Mouse (Mus musculus) spleen, adult 2 months (tissue): ENCODE results near the gene Swi5. TPM values are rescaled to one million over a fixed set of nuclear protein-coding genes. Genes with fewer than 3 reads are reported as not detected.
A peak's percentile ranks its signal among the peaks of the same experiment; 100 is the strongest.

Source experiments
- DNase-seq, 2 experiments: peaks; one replicate each; pipeline versions ENCODE4 v3.0.0 to v3.0.0-alpha.2; 2012 to 2021; ENCODE audit warnings: low spot score in 2 of 2, low read depth in 1 of 2
- H3K27ac ChIP-seq: fragments of 200-500 bp; 2 replicates; pipeline ENCODE4 v1.5.1; 2012; ENCODE audit warnings: low read length, inconsistent platforms; ENCODE audit not compliant: insufficient read depth
- H3K27me3 ChIP-seq: fragments of 200-500 bp; 2 replicates; pipeline ENCODE4 v1.6.1; 2012; ENCODE audit warnings: mild to moderate bottlenecking, moderate library complexity, low read length, inconsistent platforms; ENCODE audit not compliant: control insufficient read depth, insufficient read depth
- H3K36me3 ChIP-seq: fragments of 200-500 bp; 2 replicates; pipeline ENCODE4 v1.6.1; 2012; ENCODE audit warnings: mild to moderate bottlenecking, low read length, inconsistent platforms; ENCODE audit not compliant: control insufficient read depth, insufficient read depth
- H3K4me1 ChIP-seq: fragments of 200-500 bp; 2 replicates; pipeline ENCODE4 v1.6.1; 2011; ENCODE audit warnings: inconsistent platforms; ENCODE audit not compliant: control insufficient read depth, insufficient read depth, insufficient read length
- H3K4me3 ChIP-seq: fragments of 200-500 bp; 2 replicates; pipeline ENCODE4 v1.5.1; 2011; ENCODE audit warnings: mild to moderate bottlenecking, inconsistent platforms; ENCODE audit not compliant: insufficient read depth, insufficient read length; ENCODE audit errors: extremely low read depth
- CTCF ChIP-seq: fragments of 200-500 bp; IDR thresholded peaks from 2 replicates; pipeline ENCODE4 v1.5.1; 2011; ENCODE audit warnings: mild to moderate bottlenecking, inconsistent platforms; ENCODE audit not compliant: insufficient read depth, insufficient read length, insufficient replicate concordance; ENCODE audit errors: extremely low read depth
- POLR2A ChIP-seq: fragments of 200-500 bp; IDR thresholded peaks from 2 replicates; pipeline ENCODE4 v1.6.1; 2011; ENCODE audit warnings: low read depth, low read length, inconsistent platforms
- WGBS: fragments of 180-500 bp; shearing (Covaris S2); methylation state at CpG from one replicate; pipeline ENCODE4 v1.1.7; 2018; 5-methylcytosine and 5-hydroxymethylcytosine counted together
- polyA plus RNA-seq: library from polyadenylated mRNA; depleted of rRNA; stranded (reverse); fragments of >200 nt; gene quantifications from 2 replicates; pipeline ENCODE4 v1.2.3, GENCODE M21; 2012

Swi5 gene
- polyA plus RNA-seq, 1 experiment, result 60.5 TPM

DNA sequence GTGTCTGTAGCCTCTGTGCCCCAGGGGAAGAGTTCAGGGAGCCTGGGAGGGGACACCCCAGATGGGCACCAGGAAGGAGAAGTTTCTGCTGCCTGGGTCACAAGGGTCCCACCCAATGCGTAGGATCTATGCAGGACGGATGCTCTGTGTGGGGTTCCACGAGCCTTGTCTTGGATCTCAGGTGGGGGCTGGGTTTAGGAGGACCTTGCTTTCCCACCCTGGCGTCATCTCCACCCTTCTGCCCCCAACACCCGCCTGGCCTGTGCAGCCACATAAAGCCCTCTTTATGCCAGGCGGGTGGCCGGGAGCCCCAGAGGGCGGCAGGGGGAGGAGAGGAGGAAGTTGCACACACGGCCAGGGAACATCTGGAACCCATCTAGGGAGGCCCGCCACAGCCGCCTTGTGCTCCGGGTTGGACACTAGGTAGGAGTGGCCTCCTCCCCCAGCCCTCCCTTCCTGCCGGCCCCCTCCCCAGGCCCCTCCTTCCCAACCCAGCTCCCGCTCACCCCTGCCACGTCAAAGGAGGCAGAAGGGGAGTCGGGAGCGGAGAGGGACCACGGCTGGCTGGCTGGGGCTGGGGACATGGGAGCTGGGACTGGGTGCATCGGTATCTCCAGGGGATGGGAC, 30.0 kb upstream of the Swi5 start:
- Histone ChIP-seq H3K36me3 (no peaks in the 10 kb centered on the region), H3K4me3 (no peak overlapping the region), H3K4me1 (no peaks in the 10 kb centered on the region), H3K27me3 (peaks cover 1% of the 10 kb centered on the region; the same call in 1 of the 2 replicates), H3K27ac (no peak overlapping the region; the same call in 1 of the 2 replicates)
- TF ChIP-seq POLR2A (no peak), CTCF (no peak)
- WGBS, result 10% methylated on average over 18 of the region's 19 CpGs
- DNase-seq, result no peak

DNA sequence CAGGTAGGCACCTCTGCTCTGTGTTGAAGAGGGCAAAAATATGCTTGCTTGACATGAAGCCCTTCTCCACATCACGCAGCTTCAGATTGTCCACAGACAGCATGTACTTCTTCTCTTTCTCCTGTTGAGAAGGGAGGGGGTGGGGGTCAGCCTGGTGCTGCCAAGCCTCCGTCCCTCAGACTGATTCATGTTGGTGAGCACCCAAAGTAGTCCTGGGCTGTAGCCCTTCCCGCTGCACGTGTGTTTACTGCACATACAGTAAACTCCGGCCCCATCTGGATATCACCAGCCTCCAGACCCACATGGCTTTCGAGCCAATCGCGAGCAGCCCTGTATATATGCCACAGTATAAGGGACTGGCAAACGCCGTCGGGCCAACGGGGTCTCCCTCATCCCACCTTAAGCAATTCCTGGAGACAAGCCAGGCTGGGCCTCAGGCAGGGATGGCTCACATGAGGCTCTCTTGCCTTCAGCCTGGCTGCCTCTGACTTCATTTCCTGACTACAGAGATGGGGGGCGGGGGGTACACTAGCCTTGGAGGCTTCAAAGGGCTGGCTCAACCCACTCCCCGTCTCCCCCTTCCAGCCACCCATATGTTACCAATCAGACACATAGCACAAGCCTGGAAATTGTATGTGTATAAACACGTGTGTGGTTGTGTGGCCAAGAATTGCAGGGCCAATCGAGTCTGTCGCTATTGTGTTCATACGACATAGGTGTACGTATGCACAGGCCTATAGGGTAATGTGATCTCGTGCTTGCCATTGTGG, 29.2 kb upstream of the Swi5 start:
- Histone ChIP-seq H3K27me3 (peaks cover 6% of the 10 kb centered on the region), H3K36me3 (no peaks in the 10 kb centered on the region), H3K4me3 (no peak overlapping the region), H3K4me1 (peaks cover 5% of the 10 kb centered on the region; the same call in 1 of the 2 replicates), H3K27ac (no peak overlapping the region)
- no peak for DNase-seq
- WGBS, result 76% methylated on average over 20 of the region's 20 CpGs
- TF ChIP-seq CTCF, result no peak
- TF ChIP-seq POLR2A, result no peak

DNA sequence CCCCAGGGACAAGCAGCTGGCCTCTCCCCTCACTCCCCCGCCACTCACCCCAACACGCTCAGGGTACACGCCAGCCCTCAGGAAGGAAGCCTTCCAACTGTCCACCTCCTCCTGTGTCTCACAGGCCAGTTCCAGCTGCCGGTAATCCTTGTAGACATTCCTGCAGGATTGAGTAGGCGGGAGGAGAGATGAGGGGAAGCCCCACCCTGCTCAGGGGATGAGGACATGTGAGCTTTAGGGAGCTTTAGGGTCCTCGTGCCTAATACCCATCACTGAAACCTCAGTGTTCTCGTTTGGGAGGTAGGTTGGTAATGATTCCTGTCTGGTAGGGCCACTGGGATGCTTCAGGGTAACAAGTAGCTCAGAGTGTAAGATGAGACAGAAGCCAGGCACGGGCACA, 27.9 kb upstream of the Swi5 start:
- H3K4me3 ChIP-seq, result no peak overlapping the region
- no peaks in the 10 kb centered on the region for H3K36me3 ChIP-seq
- no peak for TF ChIP-seq CTCF
- TF ChIP-seq POLR2A, result no peak
- WGBS, result 74% methylated on average over 8 of the region's 8 CpGs
- H3K27me3 ChIP-seq, result peaks cover 11% of the 10 kb centered on the region
- peaks cover 14% of the 10 kb centered on the region for H3K4me1 ChIP-seq
- DNase-seq, result no peak
- no peak overlapping the region for H3K27ac ChIP-seq

DNA sequence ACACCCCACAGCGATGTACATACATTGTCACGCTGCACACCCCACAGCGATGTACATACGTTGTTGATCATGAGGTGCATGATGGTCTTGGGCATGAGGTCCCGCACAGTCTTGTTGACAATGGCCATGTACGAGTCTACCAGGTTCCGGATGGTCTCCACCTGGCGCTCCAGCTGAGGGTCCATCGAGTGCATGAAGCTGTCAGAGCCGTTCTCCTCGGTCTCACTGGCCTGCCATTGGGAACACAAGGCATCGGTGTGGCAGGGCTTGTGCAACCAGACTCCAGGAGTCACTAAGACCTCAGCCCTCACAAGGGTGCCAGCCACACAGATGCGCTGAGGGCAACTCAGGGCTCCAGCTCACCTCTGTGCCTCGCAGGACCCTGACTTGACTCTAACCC, 27.0 kb upstream of the Swi5 start:
- Histone ChIP-seq H3K36me3 (no peaks in the 10 kb centered on the region), H3K27me3 (peaks cover 11% of the 10 kb centered on the region), H3K4me1 (peaks cover 14% of the 10 kb centered on the region), H3K4me3 (no peak overlapping the region), H3K27ac (no peak overlapping the region)
- WGBS, result 96% methylated on average over 14 of the region's 14 CpGs
- no peak for DNase-seq
- TF ChIP-seq POLR2A, result no peak
- no peak for TF ChIP-seq CTCF

DNA sequence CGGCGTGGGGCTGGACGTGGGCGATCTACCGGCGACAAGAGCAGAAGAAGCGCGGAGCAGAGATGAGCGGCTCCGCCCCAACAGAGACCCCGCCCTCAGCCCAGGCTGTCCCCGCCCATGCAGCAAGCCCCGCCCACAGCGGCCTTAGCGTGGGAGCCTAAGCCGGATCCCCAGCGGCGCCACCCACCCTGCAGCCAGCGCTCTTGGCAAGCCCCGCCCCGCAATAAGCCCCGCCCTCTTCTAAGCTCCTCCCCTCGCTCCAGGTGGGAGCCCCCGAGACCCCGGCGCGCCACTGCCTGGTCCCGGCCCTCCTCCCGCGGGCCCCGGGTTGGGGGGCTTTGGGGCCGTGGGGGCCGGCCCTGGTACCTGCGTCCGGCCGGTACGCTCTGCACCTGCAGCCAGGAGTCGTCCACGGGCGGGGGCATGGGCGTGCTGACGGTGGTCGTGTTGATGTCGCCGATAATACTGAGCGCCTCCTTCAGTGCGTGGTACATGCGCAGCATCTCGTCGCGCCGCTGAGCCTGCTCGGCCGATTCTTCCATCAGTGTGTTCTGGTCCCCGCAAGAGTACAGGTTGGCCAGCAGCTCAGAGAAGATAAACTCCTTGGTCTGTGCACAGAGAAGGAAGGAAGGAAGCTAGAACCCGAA, 24.6 kb upstream of the Swi5 start:
- no peak overlapping the region for H3K27ac ChIP-seq
- peaks cover 10% of the 10 kb centered on the region for H3K27me3 ChIP-seq
- peak; percentile 54 to 78 for DNase-seq
- H3K4me3 ChIP-seq, result peak overlapping the region; percentile 16; the same call in 1 of the 2 replicates
- TF ChIP-seq CTCF (no peak), POLR2A (no peak)
- 2% methylated on average over 56 of the region's 56 CpGs for WGBS
- peaks cover 14% of the 10 kb centered on the region for H3K4me1 ChIP-seq
- no peaks in the 10 kb centered on the region for H3K36me3 ChIP-seq

DNA sequence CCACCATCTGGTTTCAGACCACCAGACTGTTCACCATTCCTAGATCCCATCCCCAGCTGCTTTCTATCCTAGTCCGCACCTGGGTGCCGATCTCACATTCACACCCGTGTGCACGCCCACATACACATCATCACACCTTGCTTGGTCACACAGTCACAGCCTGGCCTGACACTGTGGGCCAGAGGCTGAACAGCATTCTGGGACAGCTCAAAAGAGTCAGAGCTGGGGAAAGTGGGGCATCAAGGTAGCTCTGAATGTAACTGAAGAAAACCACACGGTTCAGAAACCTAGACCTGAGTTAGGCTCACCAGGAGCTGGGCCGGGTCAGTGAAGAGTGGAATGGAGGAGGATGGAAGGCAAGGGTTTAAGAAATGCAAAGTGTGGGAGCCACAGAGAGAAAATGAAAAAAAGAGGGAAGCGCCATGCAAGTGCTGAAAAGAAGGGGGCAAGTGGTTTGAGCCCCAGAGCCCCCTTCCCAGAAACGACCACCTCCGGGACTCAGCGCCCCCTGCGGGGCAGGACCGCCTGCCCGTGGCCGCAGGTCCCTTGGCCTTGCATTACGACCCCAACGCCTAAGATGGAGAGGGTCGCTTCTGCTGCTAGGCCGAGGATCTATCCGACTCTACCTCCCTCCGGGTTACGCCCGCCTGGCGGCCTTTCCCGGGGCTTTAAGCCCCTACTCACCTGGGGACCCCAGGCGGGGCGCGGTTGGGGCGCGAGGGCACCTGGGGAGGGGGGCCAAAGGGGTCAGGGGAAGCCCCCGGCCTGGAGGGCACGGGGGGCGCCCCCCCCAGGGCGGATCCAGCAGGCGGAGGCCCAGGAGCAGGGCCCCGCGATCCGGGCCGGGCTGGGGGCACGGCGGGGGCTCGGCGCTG, 23.8 kb upstream of the Swi5 start:
- no peak for DNase-seq
- WGBS, result 12% methylated on average over 42 of the region's 42 CpGs
- no peak for TF ChIP-seq CTCF
- no peak for TF ChIP-seq POLR2A
- H3K27ac ChIP-seq, result no peak overlapping the region
- H3K4me3 ChIP-seq, result peak overlapping the region; percentile 16; the same call in 1 of the 2 replicates
- H3K36me3 ChIP-seq, result peaks cover 2% of the 10 kb centered on the region
- H3K27me3 ChIP-seq, result peaks cover 10% of the 10 kb centered on the region
- H3K4me1 ChIP-seq, result peaks cover 14% of the 10 kb centered on the region
